Mouse (Mus musculus) adrenal gland, postnatal 0 days (tissue): ENCODE results near the gene Zfp810. TPM values are rescaled to one million over a fixed set of nuclear protein-coding genes. Genes with fewer than 3 reads are reported as not detected.

Experiments
- polyA plus RNA-seq: library from polyadenylated mRNA; unstranded; fragments of >200 nt; fragmentation: Nextera tagmentation; extraction: Ambion mirVana; gene quantifications from 2 replicates; pipeline ENCODE4 v1.2.1, GENCODE M21; 2015

Zfp810 gene
- 12.7 and 15.2 TPM in 2 replicates for polyA plus RNA-seq

DNA sequence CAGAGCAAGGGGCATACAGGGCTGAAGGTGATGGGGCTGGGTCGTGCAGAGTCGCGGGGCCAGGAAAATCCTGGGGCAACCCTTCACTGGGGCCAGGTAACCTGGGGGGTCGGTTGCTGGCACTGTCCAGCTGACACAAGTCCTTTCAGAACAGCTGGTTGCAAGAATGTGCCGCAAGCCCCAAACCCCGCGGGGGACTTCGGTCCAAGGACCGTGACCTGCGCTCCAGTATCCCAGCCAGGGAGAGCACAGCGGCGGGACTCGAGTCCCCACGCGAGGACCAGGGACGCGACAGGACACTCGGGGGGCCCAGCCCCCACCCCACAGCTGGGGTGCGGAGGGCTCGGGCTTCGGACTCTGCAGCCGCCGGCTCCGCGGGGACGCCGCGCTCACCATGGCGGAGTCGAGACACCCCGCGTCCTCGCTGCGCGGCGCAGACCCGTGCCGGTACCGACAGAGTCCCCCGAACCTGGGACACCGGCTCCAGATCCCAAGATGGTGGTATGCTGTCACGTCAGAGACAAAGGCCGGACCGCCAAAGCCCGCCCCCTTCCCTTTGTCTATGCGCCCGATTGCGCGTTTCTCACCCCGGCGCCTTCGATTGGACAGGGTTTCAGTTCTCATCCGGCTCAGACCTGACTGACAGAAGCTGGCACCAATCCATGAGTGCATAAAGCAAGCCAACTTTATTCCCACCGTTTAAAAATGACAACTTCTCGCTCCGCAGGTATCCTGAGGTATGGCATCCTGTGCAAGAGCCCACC, at the start of gene Zfp810:
Gene Zfp810 (minus strand): TSS at position 493 of the 764 bp plus-strand sequence.

DNA sequence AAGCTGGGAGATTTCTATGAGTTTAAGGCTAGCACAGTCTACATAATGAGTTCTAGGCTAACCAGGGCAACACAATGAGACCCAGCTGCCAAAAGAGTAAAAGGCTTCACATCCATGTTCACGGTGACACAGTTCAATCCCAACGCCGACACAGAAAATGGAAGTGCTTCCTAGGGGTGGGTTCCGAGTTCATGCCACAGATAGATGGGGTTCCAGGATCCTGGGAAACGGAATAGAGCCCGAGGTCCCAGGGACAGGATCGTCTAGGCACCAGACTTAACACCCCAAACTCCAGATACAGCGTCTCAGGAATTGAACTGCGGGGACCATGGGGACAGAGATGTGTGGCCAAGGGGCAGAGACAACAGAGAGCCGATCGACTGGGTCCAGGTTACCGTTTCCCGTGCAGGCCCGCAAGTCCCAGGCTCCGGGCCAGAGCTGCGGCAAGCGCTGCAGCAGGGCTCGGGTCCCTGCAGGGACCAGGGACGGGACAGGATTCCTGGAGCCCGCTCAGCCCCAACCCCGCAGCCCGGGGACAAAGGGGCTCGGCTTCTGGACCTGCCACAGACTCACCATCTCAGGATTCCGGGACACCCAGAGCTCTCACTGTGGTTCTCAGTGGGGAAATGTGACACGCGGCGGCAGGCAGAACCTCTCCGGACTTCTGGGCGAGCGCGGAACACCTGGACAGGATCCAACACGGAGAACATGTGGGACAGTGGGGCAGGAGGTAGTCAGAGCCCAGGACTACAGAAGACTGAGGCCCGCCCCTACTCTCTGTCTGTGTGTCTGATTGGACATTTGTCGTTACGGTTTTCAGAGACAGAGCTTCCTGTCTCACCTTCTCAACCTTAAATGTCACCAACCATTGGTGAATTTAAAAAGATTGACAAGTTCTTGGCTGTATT, 48.0 kb downstream of the Zfp810 start, which contains the start of gene Zfp599:
Gene Zfp599 (minus strand): TSS at position 712 of the 908 bp plus-strand sequence.

Other genes starting within 250 kb of the Zfp810 start
- gene Gm49318, start 236.4 kb downstream of the Zfp810 start, polyA plus RNA-seq = not detected in 2 replicates
- gene Zfp653, start 236.3 kb downstream of the Zfp810 start, polyA plus RNA-seq = 7.8 and 9.7 TPM in 2 replicates
- gene Ecsit, start 222.2 kb downstream of the Zfp810 start, polyA plus RNA-seq = 15.2 and 28.5 TPM in 2 replicates
- 1.2 and 3.7 TPM in 2 replicates for gene Cnn1, start 208.4 kb downstream of the Zfp810 start, polyA plus RNA-seq
- 147 and 191 TPM in 2 replicates for gene Elof1, start 190.5 kb downstream of the Zfp810 start, polyA plus RNA-seq
- gene Acp5, start 171.9 kb downstream of the Zfp810 start, polyA plus RNA-seq = 12.9 and 19.0 TPM in 2 replicates
- 193 and 239 TPM in 2 replicates for gene Pigyl, start 150.8 kb downstream of the Zfp810 start, polyA plus RNA-seq
- gene Zfp872, start 119.6 kb downstream of the Zfp810 start, polyA plus RNA-seq = 0.25 and 0.36 TPM in 2 replicates
- gene Zfp809, start 81.9 kb downstream of the Zfp810 start, polyA plus RNA-seq = 11.5 and 19.0 TPM in 2 replicates
- gene Zfp599, start 47.8 kb downstream of the Zfp810 start, polyA plus RNA-seq = 0.99 and 1.3 TPM in 2 replicates
- 9.5 and 10.1 TPM in 2 replicates for gene Anln, start 81.5 kb upstream of the Zfp810 start, polyA plus RNA-seq
- 9.0 and 9.1 TPM in 2 replicates for gene 9530077C05Rik, start 103.9 kb upstream of the Zfp810 start, polyA plus RNA-seq
- not detected in 2 replicates for gene Gm17545, start 146.6 kb upstream of the Zfp810 start, polyA plus RNA-seq
- 60.3 and 71.6 TPM in 2 replicates for gene Rp9, start 162.1 kb upstream of the Zfp810 start, polyA plus RNA-seq
- 13.3 and 15.1 TPM in 2 replicates for gene Bbs9, start 168.1 kb upstream of the Zfp810 start, polyA plus RNA-seq